Mouse (Mus musculus) olfactory bulb, adult 2 months (tissue): ENCODE measurements around the gene Prdm16. TPM values are rescaled to one million over a fixed set of nuclear protein-coding genes. Genes with fewer than 3 reads are reported as not detected.

ENCODE experiments used
- H3K27ac ChIP-seq: fragments of 200-500 bp; 2 replicates; pipeline ENCODE4 v1.5.1; 2012; ENCODE audit warnings: low read depth, low read length; ENCODE audit not compliant: insufficient read depth
- H3K4me1 ChIP-seq: fragments of 200-500 bp; 2 replicates; pipeline ENCODE4 v1.6.1; 2012; ENCODE audit warnings: low read length; ENCODE audit not compliant: control insufficient read depth, insufficient read depth
- H3K4me3 ChIP-seq: fragments of 200-500 bp; 2 replicates; pipeline ENCODE4 v1.5.1; 2012; ENCODE audit warnings: mild to moderate bottlenecking, low read depth, low read length, moderate library complexity; ENCODE audit not compliant: insufficient read depth
- CTCF ChIP-seq: fragments of 200-500 bp; IDR thresholded peaks from 2 replicates; pipeline ENCODE4 v1.5.1; 2012; ENCODE audit warnings: low read depth, mild to moderate bottlenecking, low read length, moderate library complexity; ENCODE audit not compliant: insufficient read depth
- POLR2A ChIP-seq: fragments of 200-500 bp; IDR thresholded peaks from 2 replicates; pipeline ENCODE4 v1.6.1; 2012; ENCODE audit warnings: mild to moderate bottlenecking, low read depth, low read length, moderate library complexity; ENCODE audit not compliant: insufficient read depth
- WGBS: fragments of 180-500 bp; shearing (Covaris S2); methylation state at CpG from one replicate; pipeline ENCODE4 v1.1.7; 2018; 5-methylcytosine and 5-hydroxymethylcytosine counted together
- polyA plus RNA-seq: library from polyadenylated mRNA; stranded (reverse); fragments of >200 nt; gene quantifications from 2 replicates; pipeline ENCODE4 v1.2.4, GENCODE M21; 2012; ENCODE audit warnings: low replicate concordance; ENCODE audit not compliant: missing spikeins, insufficient read depth, insufficient read length

The Prdm16 gene
- polyA plus RNA-seq, 1 experiment, result not detected

DNA sequence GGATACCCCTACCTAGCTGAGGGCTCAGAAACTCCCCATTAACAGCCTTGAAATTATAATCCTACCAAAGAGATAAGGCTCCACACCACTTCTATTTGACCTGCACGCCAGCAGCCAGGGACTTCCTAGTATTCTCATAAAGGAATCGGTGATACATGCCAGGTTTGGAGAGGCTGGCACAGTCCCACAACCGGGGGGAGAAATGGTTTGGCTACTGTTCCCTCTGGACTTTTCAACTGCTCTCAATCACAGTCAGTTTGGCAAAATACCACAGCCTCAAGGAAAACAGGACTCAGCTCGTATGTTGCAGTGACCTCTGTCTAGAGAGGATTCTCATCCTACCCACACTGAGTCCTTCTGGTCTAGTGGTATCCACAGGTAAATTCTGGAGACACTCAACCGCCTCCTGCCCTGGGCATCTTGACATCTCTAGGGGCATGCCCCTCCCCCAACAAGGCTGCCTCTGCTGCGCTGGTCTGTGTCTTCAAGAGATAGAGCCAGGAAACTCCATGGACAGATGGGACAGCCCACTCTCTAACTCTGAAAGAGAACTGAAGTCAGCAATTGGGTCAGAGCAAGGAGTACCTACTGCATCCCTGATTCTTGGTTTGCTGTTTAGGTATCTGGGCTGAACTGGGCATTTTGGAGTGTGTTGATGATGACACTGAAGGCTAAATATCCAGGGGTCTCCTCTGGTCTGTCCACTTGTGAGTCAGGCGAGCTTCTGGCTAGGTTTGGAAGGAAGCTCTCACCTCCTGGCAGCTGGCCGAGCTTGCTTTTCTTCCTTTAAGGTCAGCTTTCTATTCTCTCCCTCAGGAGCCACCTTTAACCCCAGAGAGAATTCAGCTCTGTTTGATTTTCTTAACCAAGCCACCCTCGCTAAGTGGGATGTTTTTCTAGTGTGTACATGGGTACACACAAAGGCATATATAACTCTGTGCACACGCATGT, 234.4 kb downstream of the Prdm16 start:
- TF ChIP-seq POLR2A (no peak), CTCF (no peak)
- 74% methylated on average over 10 of the region's 10 CpGs for WGBS
- Histone ChIP-seq H3K4me1 (peaks cover 11% of the 10 kb centered on the region), H3K27ac (no peak overlapping the region), H3K4me3 (no peak overlapping the region)

DNA sequence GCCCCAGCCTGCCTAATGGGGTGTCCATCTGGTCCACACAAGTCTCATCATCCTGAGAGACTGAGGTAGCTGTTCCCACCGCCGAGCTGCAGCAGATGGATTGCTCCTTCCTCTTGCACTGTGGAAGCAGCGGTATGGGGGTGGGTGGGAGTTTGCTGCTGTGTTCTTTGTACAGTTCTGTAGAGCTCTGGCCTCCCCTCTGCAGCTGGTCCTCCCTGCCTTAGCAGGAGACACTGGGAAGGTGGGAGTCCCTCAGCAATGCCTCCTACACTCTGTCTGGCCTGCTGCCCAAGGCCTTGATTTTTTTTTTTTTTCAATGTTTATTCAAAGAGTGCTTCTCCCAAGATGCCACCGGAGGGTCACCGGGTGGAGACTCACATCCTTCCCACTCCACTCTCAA, 235.3 kb downstream of the Prdm16 start:
- Histone ChIP-seq H3K4me1 (peaks cover 15% of the 10 kb centered on the region), H3K4me3 (no peak overlapping the region), H3K27ac (no peak overlapping the region)
- no peak for TF ChIP-seq POLR2A
- TF ChIP-seq CTCF, result no peak
- WGBS, result 39% methylated on average over 5 of the region's 5 CpGs

DNA sequence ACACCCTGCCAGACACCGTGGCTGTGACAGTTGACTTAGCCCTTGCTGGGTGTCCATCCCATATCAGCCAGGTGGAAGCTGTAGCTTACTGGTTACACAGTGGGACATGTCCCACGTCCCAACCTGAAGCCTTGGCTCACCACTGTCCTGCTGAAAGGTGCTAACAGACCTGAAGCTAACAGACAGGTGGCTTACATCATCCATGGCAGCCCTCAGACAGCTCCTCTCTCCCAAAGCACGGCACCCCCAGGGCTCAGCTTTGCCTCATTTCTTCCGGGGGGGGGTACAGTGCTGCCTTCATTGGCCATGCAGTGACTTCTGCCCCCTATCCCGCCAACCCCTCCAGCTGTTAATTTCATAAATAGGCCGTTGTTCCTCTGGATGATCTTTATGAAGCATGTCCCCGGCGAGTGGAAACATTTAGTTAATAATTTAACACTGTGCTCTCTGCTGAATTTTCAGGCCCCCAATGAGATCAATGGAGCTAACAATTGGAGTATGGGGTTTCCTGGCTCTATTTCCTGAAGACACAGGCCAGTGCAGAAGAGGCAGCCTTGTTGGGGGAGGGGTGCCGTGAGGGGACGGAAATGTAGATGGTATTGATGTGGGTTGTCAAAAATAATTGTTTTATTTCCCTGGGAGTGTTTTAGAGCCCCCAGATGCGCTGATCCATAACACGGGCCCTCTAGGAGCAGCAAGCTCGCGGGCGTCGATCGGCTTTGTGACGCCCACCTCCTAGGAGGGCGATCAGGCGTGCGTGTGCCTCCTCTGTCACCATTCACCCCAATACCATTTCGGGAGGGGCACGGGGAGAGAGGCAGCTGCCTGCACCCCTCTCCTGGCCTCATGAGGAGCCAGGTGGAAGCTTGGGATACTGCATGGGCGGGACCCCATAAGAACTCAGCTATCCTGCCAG, 236.2 kb downstream of the Prdm16 start:
- Histone ChIP-seq H3K4me3 (no peak overlapping the region), H3K4me1 (peaks cover 15% of the 10 kb centered on the region), H3K27ac (no peak overlapping the region)
- 87% methylated on average over 24 of the region's 24 CpGs for WGBS
- TF ChIP-seq POLR2A (no peak), CTCF (no peak)

DNA sequence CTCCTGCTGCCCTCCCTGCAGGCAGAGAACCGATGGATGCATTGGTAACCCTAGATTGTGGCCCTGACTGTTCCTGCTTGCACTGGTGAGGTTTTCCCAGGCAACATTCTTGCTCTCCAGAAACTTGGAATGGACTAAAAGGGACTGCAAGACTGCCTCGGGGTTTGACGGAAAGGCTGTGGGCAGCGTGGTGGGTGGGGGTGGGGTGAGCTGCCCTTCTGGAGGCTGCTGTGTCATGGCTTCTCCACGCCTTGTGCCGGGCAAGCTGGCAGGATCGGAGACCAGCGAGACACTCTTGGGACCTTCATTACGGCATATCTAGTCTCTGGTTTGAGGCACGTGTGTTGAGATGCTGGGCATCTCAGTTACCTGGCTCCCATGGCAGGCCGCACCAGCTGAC, 237.0 kb downstream of the Prdm16 start:
- 69% methylated on average over 11 of the region's 11 CpGs for WGBS

DNA sequence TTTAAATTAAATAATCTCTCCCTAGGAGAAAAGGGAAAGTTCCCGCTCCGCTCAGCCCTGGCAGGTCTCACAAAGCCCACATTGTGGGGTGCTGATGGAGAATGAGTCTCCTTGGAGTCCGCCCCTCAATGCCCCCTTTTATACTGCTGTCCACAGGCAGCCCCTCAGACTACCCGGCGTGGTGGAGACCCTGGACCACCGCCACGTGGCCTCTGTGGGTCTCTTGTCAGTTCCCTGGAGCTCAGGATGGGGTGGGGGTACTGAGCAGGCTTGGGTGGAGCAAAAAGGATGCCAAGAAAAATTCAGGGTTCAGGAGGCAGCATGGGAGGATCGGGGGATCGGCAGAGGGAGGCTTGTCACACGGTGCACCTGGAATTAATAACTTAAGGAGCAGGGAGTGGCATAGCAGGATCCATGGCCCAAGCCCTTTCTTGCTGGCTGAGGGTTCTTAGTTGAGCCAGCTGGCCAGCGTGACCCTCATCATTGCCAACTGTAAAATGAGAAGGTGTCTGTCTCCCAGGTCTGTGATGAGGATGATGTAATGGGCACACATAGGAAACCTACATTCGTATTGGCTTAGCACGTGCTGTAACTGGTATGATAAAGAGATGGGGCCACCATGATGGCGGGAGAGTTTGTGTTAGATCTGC, 239.9 kb downstream of the Prdm16 start:
- Histone ChIP-seq H3K4me3 (no peak overlapping the region), H3K4me1 (peaks cover 15% of the 10 kb centered on the region), H3K27ac (no peak overlapping the region)
- no peak for TF ChIP-seq POLR2A
- TF ChIP-seq CTCF, result no peak
- 47% methylated on average over 14 of the region's 14 CpGs for WGBS

More for the DNA sequence above, 237.0 kb downstream of the Prdm16 start:
- H3K4me3 ChIP-seq, result no peak overlapping the region
- no peak overlapping the region for H3K27ac ChIP-seq
- H3K4me1 ChIP-seq, result peaks cover 15% of the 10 kb centered on the region
- TF ChIP-seq POLR2A, result no peak
- TF ChIP-seq CTCF, result no peak

DNA sequence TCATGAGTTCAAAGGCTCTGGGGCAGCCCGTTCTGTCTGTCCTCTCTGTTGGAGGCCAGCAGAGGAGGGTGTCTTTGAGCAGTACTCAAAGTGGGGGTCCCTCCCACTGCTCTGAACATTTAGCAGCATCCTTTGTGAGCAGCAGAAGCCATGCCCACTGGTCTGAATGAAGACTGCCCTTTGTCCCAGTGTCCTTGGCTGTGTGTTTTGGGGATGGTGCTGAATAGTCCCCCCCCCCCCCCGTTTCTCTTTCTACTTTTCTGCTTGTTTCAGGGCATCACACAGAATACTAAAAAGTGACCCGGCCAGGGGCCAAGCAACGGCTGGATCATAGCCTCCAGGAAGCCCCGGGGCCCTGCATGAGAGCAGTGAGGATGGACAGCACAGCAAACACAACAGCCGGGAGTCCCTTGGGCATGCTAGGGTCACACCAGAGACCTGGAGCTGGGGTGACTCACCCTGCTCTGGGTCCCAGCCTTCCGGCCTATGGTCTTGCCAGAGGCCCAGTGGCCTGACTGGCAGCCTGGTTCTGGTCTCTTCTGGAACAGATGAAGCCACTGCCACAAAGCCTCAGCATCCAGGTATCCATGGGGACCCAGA, 242.4 kb downstream of the Prdm16 start:
- Histone ChIP-seq H3K27ac (no peak overlapping the region), H3K4me3 (no peak overlapping the region), H3K4me1 (peaks cover 11% of the 10 kb centered on the region)
- no peak for TF ChIP-seq POLR2A
- WGBS, result 59% methylated on average over 7 of the region's 7 CpGs

DNA sequence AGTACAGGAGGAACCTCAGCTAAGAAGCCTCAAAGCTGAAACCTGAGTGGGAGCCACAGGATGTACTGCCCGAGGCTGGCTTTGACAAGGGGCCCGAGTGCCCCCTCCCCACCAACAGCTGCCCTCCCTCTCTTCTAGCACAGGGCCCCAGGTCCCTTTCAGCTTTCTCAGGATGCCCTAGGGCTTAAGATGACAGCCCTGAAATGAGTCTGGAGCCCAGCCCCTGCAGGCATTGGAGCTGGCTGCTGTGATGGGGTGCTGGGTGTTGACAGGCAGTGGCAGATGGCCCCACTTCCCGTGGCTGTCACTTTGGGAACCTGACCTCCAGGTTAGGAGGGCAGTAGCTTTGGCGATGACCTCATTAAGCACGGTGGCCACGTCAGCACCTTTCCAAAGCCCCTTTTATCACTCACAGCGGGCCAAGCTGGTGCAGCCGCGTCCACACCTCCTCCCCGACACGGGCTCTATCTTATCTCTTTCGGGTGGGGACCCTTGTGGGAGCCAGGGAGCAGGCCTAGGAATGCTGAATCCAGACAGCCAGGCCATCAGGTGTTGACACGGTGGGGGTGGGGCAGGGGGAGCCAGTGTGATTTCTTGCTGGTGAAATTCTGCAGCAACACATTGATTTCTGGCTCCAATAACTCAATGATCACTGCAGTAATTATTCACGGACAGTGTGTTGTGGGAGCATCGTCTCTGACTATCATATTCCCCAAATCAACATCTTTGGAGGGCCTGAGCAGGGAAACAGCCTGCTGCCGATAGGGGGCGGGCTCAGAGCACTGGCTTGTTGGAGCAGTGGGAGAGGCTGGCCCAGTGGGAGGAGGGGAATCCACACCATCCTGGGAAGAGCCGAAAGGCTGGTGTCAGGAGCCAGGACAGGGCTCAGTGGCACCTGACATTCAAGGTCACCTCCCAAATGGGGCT, 243.2 kb downstream of the Prdm16 start:
- WGBS, result 44% methylated on average over 18 of the region's 18 CpGs
- TF ChIP-seq CTCF (peak; percentile 37; the same call in 1 of the 2 replicates), POLR2A (no peak)
- H3K4me3 ChIP-seq, result no peak overlapping the region
- peaks cover 11% of the 10 kb centered on the region for H3K4me1 ChIP-seq
- H3K27ac ChIP-seq, result 0 out of 2 replicates have a peak overlapping the region, but pooled peaks have one; percentile 2

DNA sequence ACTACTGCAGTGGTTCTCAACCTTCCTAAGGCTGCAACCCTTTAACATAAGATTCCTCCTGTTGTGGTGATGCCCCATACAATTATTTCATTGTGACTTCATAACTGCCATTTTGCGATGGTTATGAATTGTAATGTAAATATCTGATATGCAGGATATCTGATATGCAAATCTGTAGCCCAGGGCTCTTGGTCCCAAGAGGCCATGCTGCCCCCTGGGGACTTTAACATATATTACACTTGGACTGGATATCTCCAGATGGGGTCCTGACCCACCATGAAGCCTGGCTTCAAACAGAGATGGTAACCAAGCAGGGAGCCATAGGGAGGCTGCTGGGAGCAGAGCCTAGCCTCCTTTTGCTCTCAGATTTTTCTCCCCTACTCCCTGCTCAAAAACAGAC, 244.0 kb downstream of the Prdm16 start:
- TF ChIP-seq POLR2A (no peak), CTCF (no peak)
- 90% methylated on average over 1 of the region's 1 CpGs for WGBS
- no peak overlapping the region for H3K27ac ChIP-seq
- peaks cover 11% of the 10 kb centered on the region for H3K4me1 ChIP-seq
- H3K4me3 ChIP-seq, result no peak overlapping the region
